Mouse (Mus musculus) neural tube, embryonic 14.5 days (tissue): ENCODE measurements around the gene Lexm. TPM values are rescaled to one million over a fixed set of nuclear protein-coding genes. Genes with fewer than 3 reads are reported as not detected.

Source experiments
- ATAC-seq: fragments of 200-750 bp; cut with Nextera tagmentation; 2 replicates; pipeline ENCODE4 v1.8.0; 2017; ENCODE audit warnings: low read depth, mild to moderate bottlenecking, moderate TSS enrichment, moderate library complexity
- H3K27ac ChIP-seq: fragments of 300-500 bp; sonication (generic); 2 replicates; pipeline ENCODE4 v1.5.1; 2014; ENCODE audit warnings: low read depth, mild to moderate bottlenecking, control low read depth, low read length, moderate library complexity, mixed read lengths
- H3K27me3 ChIP-seq: fragments of 300-500 bp; sonication (generic); 2 replicates; pipeline ENCODE4 v1.6.1; 2014; ENCODE audit warnings: low read length; ENCODE audit not compliant: control insufficient read depth, insufficient read depth
- H3K36me3 ChIP-seq: fragments of 300-500 bp; sonication (generic); 2 replicates; pipeline ENCODE4 v1.6.1; 2014; ENCODE audit warnings: low read length, mixed read lengths; ENCODE audit not compliant: control insufficient read depth, insufficient read depth
- H3K4me1 ChIP-seq: fragments of 300-500 bp; sonication (generic); 2 replicates; pipeline ENCODE4 v1.6.1; 2014; ENCODE audit warnings: low read length; ENCODE audit not compliant: control insufficient read depth, insufficient read depth
- H3K4me2 ChIP-seq: fragments of 300-500 bp; sonication (generic); 2 replicates; pipeline ENCODE4 v1.6.1; 2014; ENCODE audit warnings: mild to moderate bottlenecking, low read depth, low read length, control low read depth
- H3K4me3 ChIP-seq: fragments of 300-500 bp; sonication (generic); 2 replicates; pipeline ENCODE4 v1.5.1; 2014; ENCODE audit warnings: low read depth, low read length, control low read depth, mixed read lengths
- H3K9ac ChIP-seq: fragments of 300-500 bp; sonication (generic); replicated peaks from 2 replicates; pipeline ENCODE4 v1.6.1; 2014; ENCODE audit warnings: low read depth, mild to moderate bottlenecking, control low read depth, low read length, mixed read lengths
- H3K9me3 ChIP-seq: fragments of 300-500 bp; sonication (generic); 2 replicates; pipeline ENCODE4 v1.6.1; 2016; ENCODE audit warnings: low read length; ENCODE audit not compliant: control insufficient read depth
- WGBS: fragments of 180-500 bp; shearing (Covaris S2); extraction: QIAGEN DNeasy Blood & Tissue Kit; methylation state at CpG from one replicate; pipeline ENCODE4 v1.1.7; 2014; 5-methylcytosine and 5-hydroxymethylcytosine counted together
- polyA plus RNA-seq: library from polyadenylated mRNA; unstranded; fragments of >200 nt; fragmentation: Nextera tagmentation; extraction: Ambion mirVana; gene quantifications from 2 replicates; pipeline ENCODE4 v1.2.1, GENCODE M21; 2014

Lexm gene
- polyA plus RNA-seq, 1 experiment from 2014 or later, result not detected

DNA sequence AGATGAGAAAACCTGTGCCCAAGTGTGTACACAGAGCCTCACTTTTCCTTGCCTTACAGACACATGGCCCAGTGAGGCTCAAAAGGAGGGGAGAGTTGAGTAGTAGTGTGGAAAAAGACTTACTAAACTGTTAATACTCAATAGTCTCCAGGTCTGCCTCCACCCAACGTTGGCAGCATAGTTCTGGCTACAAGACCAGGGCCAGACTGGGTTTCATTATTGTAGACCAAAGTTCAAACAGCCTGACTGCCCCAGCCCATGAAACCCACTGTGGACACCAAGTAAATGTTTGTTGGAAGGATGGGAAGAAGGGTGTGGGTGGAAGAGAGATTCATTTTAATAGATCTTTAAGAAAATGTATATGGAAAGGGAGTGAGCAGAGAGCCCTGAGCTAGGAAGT is 70.1 kb downstream of the Lexm start:
- Histone ChIP-seq H3K4me3 (no peak overlapping the region), H3K9ac (no peak overlapping the region), H3K4me1 (no peaks in the 10 kb centered on the region), H3K4me2 (no peak overlapping the region), H3K27ac (no peak overlapping the region), H3K9me3 (no peaks in the 10 kb centered on the region), H3K27me3 (no peaks in the 10 kb centered on the region), H3K36me3 (no peaks in the 10 kb centered on the region)
- 67% methylated on average over 1 of the region's 1 CpGs for WGBS
- ATAC-seq, result no peak

DNA sequence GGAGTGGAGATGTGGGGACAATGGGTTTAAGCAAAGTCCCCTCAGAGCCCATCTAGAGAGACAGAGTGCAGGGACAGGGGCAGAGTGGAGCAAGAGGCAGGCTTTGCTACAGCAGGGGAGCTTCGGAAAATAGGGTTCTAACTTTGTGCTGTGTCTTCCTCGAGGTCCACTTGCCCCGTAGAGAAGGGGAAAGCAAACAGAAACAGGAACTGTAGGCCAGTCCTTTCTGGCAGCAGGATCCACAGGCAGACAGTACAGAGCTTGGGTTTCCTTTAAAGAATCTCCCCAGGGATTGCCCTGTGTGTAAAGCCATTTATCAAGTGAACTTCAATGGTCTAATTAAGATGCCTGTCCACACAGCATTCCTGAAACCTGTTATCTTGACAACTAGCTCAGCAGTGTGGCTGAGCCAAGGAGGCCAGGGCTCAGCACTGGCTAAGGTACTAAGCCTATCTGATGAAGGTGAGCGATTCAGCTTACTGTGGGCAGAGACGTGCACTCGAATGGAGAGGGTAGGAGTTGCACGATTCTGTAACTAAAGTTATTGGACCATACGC is 71.1 kb downstream of the Lexm start:
- Histone ChIP-seq H3K9me3 (no peaks in the 10 kb centered on the region), H3K9ac (no peak overlapping the region), H3K4me3 (no peak overlapping the region), H3K36me3 (no peaks in the 10 kb centered on the region), H3K27me3 (no peaks in the 10 kb centered on the region), H3K4me2 (no peak overlapping the region), H3K4me1 (no peaks in the 10 kb centered on the region), H3K27ac (no peak overlapping the region)
- ATAC-seq, result no peak; the same call in 1 of the 2 replicates
- 57% methylated on average over 8 of the region's 8 CpGs for WGBS

DNA sequence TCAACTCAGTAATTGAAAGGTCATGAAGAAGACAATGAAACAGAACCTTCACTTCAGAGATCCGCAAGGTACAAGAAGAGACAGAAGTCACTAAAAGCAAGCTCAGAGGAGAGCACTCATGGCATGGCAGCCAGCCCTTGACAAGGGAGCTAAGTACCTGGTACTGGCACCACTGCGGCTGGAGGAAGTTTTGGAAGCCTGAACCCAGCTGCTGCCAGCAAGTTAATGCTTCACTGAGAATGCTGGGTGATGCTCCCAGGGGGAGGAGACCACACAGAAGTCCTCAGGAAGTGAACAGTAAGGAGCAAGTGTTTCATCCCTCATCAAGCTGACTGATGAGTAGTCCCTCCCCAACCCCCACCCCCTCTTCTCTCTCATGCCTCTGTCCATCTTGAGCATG is 74.8 kb downstream of the Lexm start:
- H3K4me2 ChIP-seq, result no peak overlapping the region
- no peak overlapping the region for H3K27ac ChIP-seq
- 86% methylated on average over 2 of the region's 2 CpGs for WGBS
- H3K9ac ChIP-seq, result no peak overlapping the region
- H3K9me3 ChIP-seq, result no peaks in the 10 kb centered on the region
- no peaks in the 10 kb centered on the region for H3K4me1 ChIP-seq
- ATAC-seq, result no peak
- no peaks in the 10 kb centered on the region for H3K27me3 ChIP-seq
- no peak overlapping the region for H3K4me3 ChIP-seq
- no peaks in the 10 kb centered on the region for H3K36me3 ChIP-seq

DNA sequence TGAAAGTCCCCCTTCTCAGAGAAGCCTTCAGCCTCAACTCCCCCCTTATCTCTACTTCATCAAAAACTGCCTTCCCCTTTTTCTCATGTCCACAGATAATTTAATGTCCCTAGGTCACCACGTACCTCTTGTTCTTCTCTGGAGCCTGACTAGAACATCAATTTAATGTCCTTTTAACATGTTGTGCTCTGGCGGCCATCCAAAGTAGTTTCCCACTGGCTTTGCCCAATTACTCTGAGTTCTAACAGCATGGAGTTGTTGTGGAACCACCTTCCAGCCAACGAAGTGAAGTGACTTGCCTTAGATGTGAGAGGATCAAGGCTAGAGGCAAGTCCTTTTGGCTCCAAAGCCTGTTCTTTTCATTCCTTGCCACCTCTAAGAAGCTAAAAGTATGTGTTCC is 75.5 kb downstream of the Lexm start:
- no peaks in the 10 kb centered on the region for H3K36me3 ChIP-seq
- ATAC-seq, result no peak
- no peak overlapping the region for H3K27ac ChIP-seq
- WGBS, result 44% methylated on average over 3 of the region's 3 CpGs
- H3K9ac ChIP-seq, result no peak overlapping the region
- no peaks in the 10 kb centered on the region for H3K27me3 ChIP-seq
- no peaks in the 10 kb centered on the region for H3K4me1 ChIP-seq
- H3K9me3 ChIP-seq, result no peaks in the 10 kb centered on the region
- H3K4me2 ChIP-seq, result no peak overlapping the region
- H3K4me3 ChIP-seq, result no peak overlapping the region

Other genes with a start within 250 kb of the Lexm start
- 0.70 and 0.73 TPM in 2 replicates for gene Pcsk9, start 152.9 kb downstream of the Lexm start, polyA plus RNA-seq
- not detected in 2 replicates for gene Bsnd, start 125.0 kb downstream of the Lexm start, polyA plus RNA-seq
- 24.0 and 24.3 TPM in 2 replicates for gene Dhcr24, start 56.2 kb downstream of the Lexm start, polyA plus RNA-seq
- gene Ttc22, start 5.2 kb upstream of the Lexm start, polyA plus RNA-seq, result 1.7 and 3.0 TPM in 2 replicates
- 8.8 and 9.9 TPM in 2 replicates for gene Pars2, start 33.8 kb upstream of the Lexm start, polyA plus RNA-seq
- gene Ttc4, start 61.7 kb upstream of the Lexm start, polyA plus RNA-seq, result 128 and 134 TPM in 2 replicates
- 1.1 and 1.4 TPM in 2 replicates for gene Mroh7, start 113.7 kb upstream of the Lexm start, polyA plus RNA-seq
- gene Fam151a, start 116.6 kb upstream of the Lexm start, polyA plus RNA-seq, result not detected in 2 replicates
- gene Acot11, start 187.8 kb upstream of the Lexm start, polyA plus RNA-seq, result 1.4 and 1.9 TPM in 2 replicates